Mouse (Mus musculus): ENCODE measurements at regions not wholly inside any gene's neighbourhood (a gene's known extent, or its start where the extent isn't known, plus 50 kb on each side); places are given as distances from the start of the nearest gene placed in this dataset.

GRCm38 (mm10) chr8:24372068-24372467, 353.6 kb downstream of the Adam3 start:
- Histone ChIP-seq H3K4me3 (ENCODE audit: low read depth, low read length) (no peak overlapping the region), H3K36me3 (ENCODE audit: control insufficient read depth, insufficient read depth, low read length) (no peaks in the 10 kb centered on the region), H3K4me1 (ENCODE audit: control insufficient read depth, insufficient read depth, insufficient read length, low read length) (no peaks in the 10 kb centered on the region), H3K27me3 (ENCODE audit: control insufficient read depth, insufficient read depth, low read length) (no peaks in the 10 kb centered on the region), H3K27ac (ENCODE audit: insufficient read depth, low read depth, low read length) (no peak overlapping the region)
- WGBS, result 63% methylated on average over 4 of the region's 4 CpGs
- TF ChIP-seq POLR2A (IDR thresholded peaks at IDR 0.05; ENCODE audit: low read depth, low read length), result no peak
- no peak for TF ChIP-seq CTCF (IDR thresholded peaks at IDR 0.05; ENCODE audit: extremely low read depth, insufficient read length, insufficient replicate concordance, low read depth, low read length)

- no peaks in the 10 kb centered on the region for H3K27me3 ChIP-seq (ENCODE audit: control insufficient read depth, insufficient read depth, low read length)
- no peak overlapping the region for H3K27ac ChIP-seq (ENCODE audit: insufficient read depth, low read depth, low read length)
- no peaks in the 10 kb centered on the region for H3K4me1 ChIP-seq (ENCODE audit: control insufficient read depth, insufficient read depth, insufficient read length, low read length)
- no peak for TF ChIP-seq POLR2A (IDR thresholded peaks at IDR 0.05; ENCODE audit: low read depth, low read length)
- H3K4me3 ChIP-seq (ENCODE audit: low read depth, low read length), result no peak overlapping the region
- H3K36me3 ChIP-seq (ENCODE audit: control insufficient read depth, insufficient read depth, low read length), result no peaks in the 10 kb centered on the region
Observed at GRCm38 (mm10) chr8:24366000-24366399, 359.7 kb downstream of the Adam3 start.

- Histone ChIP-seq H3K4me1 (ENCODE audit: control insufficient read depth, insufficient read depth, insufficient read length, low read length) (no peaks in the 10 kb centered on the region), H3K27me3 (ENCODE audit: control insufficient read depth, insufficient read depth, low read length) (no peaks in the 10 kb centered on the region), H3K27ac (ENCODE audit: insufficient read depth, low read depth, low read length) (no peak overlapping the region), H3K36me3 (ENCODE audit: control insufficient read depth, insufficient read depth, low read length) (no peaks in the 10 kb centered on the region), H3K4me3 (ENCODE audit: low read depth, low read length) (no peak overlapping the region)
- no peak for TF ChIP-seq POLR2A (IDR thresholded peaks at IDR 0.05; ENCODE audit: low read depth, low read length)
- TF ChIP-seq CTCF (IDR thresholded peaks at IDR 0.05; ENCODE audit: extremely low read depth, insufficient read length, insufficient replicate concordance, low read depth, low read length), result no peak
- 68% methylated on average over 4 of the region's 4 CpGs for WGBS
Observed at GRCm38 (mm10) chr8:24364685-24365084, 361.0 kb downstream of the Adam3 start.

GRCm38 (mm10) chr8:24359022-24359600, 366.5 kb downstream of the Adam3 start:
- H3K4me3 ChIP-seq (ENCODE audit: low read depth, low read length), result no peak overlapping the region
- no peak overlapping the region for H3K27ac ChIP-seq (ENCODE audit: insufficient read depth, low read depth, low read length)
- TF ChIP-seq POLR2A (IDR thresholded peaks at IDR 0.05; ENCODE audit: low read depth, low read length), result no peak
- no peak for TF ChIP-seq CTCF (IDR thresholded peaks at IDR 0.05; ENCODE audit: extremely low read depth, insufficient read length, insufficient replicate concordance, low read depth, low read length)
- no peaks in the 10 kb centered on the region for H3K36me3 ChIP-seq (ENCODE audit: control insufficient read depth, insufficient read depth, low read length)
- no peaks in the 10 kb centered on the region for H3K27me3 ChIP-seq (ENCODE audit: control insufficient read depth, insufficient read depth, low read length)
- peaks cover 2% of the 10 kb centered on the region; the same call in 1 of the 2 replicates for H3K4me1 ChIP-seq (ENCODE audit: control insufficient read depth, insufficient read depth, insufficient read length, low read length)

GRCm38 (mm10) chr8:24355146-24355545, 370.5 kb downstream of the Adam3 start:
- H3K27ac ChIP-seq (ENCODE audit: insufficient read depth, low read depth, low read length), result no peak overlapping the region
- no peaks in the 10 kb centered on the region for H3K36me3 ChIP-seq (ENCODE audit: control insufficient read depth, insufficient read depth, low read length)
- H3K27me3 ChIP-seq (ENCODE audit: control insufficient read depth, insufficient read depth, low read length), result no peaks in the 10 kb centered on the region
- H3K4me1 ChIP-seq (ENCODE audit: control insufficient read depth, insufficient read depth, insufficient read length, low read length), result peaks cover 2% of the 10 kb centered on the region; the same call in 1 of the 2 replicates
- H3K4me3 ChIP-seq (ENCODE audit: low read depth, low read length), result no peak overlapping the region
- WGBS, result 89% methylated on average over 4 of the region's 4 CpGs
- TF ChIP-seq CTCF (IDR thresholded peaks at IDR 0.05; ENCODE audit: extremely low read depth, insufficient read length, insufficient replicate concordance, low read depth, low read length) (no peak), POLR2A (IDR thresholded peaks at IDR 0.05; ENCODE audit: low read depth, low read length) (no peak)

GRCm38 (mm10) chr8:24353842-24354241, 371.8 kb downstream of the Adam3 start:
- peaks cover 2% of the 10 kb centered on the region; the same call in 1 of the 2 replicates for H3K4me1 ChIP-seq (ENCODE audit: control insufficient read depth, insufficient read depth, insufficient read length, low read length)
- H3K4me3 ChIP-seq (ENCODE audit: low read depth, low read length), result no peak overlapping the region
- H3K36me3 ChIP-seq (ENCODE audit: control insufficient read depth, insufficient read depth, low read length), result no peaks in the 10 kb centered on the region
- WGBS, result 86% methylated on average over 7 of the region's 7 CpGs
- H3K27me3 ChIP-seq (ENCODE audit: control insufficient read depth, insufficient read depth, low read length), result no peaks in the 10 kb centered on the region
- H3K27ac ChIP-seq (ENCODE audit: insufficient read depth, low read depth, low read length), result no peak overlapping the region
- TF ChIP-seq POLR2A (IDR thresholded peaks at IDR 0.05; ENCODE audit: low read depth, low read length) (no peak), CTCF (IDR thresholded peaks at IDR 0.05; ENCODE audit: extremely low read depth, insufficient read length, insufficient replicate concordance, low read depth, low read length) (no peak)

- Histone ChIP-seq H3K4me1 (ENCODE audit: control insufficient read depth, insufficient read depth, insufficient read length, low read length) (peaks cover 2% of the 10 kb centered on the region; the same call in 1 of the 2 replicates), H3K4me3 (ENCODE audit: low read depth, low read length) (no peak overlapping the region), H3K27me3 (ENCODE audit: control insufficient read depth, insufficient read depth, low read length) (no peaks in the 10 kb centered on the region), H3K36me3 (ENCODE audit: control insufficient read depth, insufficient read depth, low read length) (no peaks in the 10 kb centered on the region), H3K27ac (ENCODE audit: insufficient read depth, low read depth, low read length) (no peak overlapping the region)
- 39% methylated on average over 9 of the region's 9 CpGs for WGBS
- TF ChIP-seq POLR2A (IDR thresholded peaks at IDR 0.05; ENCODE audit: low read depth, low read length) (no peak), CTCF (IDR thresholded peaks at IDR 0.05; ENCODE audit: extremely low read depth, insufficient read length, insufficient replicate concordance, low read depth, low read length) (no peak)
Observed at GRCm38 (mm10) chr8:24352322-24352721, 373.3 kb downstream of the Adam3 start.

All from small intestine, adult 2 months (tissue).